Mouse (Mus musculus) spleen, postnatal 36 days (tissue): ENCODE measurements at regions not wholly inside any gene's neighbourhood (a gene's known extent, or its start where the extent isn't known, plus 50 kb on each side); places are given as distances from the start of the nearest gene placed in this dataset.

Experiments
- DNase-seq, 2 experiments: peaks; one replicate each; pipeline ENCODE4 v3.0.0; 2022; ENCODE audit warnings: low spot score in 2 of 2, mixed read lengths in 1 of 2

DNA sequence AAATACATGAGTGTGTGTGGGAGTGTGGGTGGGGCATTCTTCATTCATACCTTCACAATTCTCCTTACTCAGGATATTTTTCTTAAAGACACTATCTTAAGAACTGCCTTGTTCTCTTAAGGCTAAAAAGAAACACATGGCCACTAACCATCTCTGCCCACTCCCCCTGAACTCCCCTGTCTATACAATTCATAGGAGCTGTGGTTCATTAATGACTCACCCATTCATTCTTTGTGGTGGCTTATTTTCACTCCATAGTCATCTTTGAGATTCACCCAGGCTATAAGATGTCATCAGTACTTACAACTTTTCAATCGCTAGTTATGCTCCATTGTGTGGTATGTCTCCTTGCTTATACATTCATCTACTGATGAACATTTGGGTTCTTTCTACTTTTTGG lies 97.7 kb upstream of the Spred1 start:
- no peak for DNase-seq

DNA sequence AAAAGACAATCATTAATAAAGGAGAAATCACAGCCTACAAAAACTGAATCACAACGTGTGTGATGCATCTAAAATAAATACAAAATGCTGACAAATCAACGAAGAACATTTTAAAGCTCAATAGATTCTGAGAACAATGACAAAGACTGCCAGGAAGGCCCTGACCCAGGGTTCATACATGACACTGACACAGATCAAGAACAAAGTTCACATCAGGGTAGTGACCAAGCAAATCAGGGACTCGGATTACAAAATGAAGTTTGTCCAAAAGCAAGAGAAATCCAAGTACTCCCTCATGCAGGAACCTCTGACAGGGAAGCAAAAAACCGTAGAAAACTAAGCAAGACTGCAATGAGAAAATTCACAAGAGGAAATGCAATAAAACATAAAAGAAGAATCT lies 94.1 kb upstream of the Spred1 start:
- DNase-seq: no peak

DNA sequence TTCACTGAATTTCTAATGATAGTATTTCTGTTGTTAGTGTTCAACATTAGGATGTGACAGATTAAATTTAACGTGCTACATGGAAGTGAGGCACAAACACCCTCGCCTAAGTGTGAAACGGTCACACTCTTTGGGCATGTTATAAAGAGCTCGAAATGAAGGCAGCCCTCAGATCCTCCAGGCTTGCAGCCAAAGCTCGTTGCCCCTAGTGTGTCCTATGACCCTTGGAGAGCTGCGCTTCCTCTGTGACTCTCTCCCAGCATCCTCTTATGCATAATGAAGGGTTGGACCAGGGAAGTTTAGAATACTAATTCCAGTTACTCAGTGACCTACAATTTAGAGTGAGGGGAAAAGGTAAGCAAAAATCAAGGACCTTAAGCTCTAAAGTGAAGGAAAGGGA lies 92.4 kb upstream of the Spred1 start:
- DNase-seq: no peak

DNA sequence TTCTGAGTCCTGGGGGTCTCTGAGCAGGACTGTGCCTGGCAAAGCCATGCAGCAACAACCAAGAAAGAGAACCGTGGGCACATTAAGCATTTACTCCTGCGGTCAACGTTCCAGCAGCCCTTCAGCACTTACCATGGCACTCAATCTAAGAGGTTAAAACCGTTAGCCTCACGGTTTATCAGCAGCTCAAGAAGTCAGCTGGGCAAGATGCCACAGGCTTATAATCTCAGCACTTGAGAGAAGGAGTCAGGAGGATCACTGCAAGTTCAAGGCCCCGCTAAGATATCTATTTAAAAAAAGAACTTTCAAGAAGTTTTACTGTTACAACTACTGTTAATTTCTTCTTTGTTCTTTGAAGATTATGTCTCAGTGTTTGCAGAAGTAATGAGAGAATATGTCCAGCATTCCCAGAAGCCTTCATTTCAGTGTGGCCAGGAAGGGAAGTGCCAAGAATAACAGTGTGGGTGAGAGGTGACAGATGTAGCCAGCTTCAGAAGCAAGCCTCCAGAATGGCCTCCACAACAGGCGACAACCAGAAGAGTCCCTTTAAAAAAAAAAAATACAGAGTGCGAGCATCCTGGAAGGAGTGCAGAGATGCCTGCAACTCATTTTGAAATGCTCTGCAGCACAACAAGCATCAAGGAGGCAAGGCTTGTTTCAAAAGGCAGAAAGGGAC lies 84.8 kb upstream of the Spred1 start:
- no peak for DNase-seq

DNA sequence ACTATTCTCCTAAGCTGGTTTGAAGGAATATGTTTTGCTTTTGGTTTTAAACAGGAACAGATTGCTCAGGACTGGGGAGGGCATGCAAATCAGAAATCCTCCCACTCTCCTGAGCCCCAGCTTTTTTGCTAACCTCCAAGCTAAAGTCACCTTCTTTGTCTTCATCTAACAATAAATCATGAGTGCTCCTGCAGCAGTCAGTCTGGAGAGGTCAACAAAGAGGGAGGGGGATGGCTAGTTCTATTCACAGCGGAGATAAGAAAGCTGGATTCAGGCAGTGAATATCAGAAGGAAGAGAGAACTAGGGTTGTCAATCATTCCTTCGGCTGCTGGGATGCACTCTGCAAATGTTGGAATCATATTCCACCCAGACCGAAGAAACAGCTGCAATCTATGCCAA lies 81.0 kb upstream of the Spred1 start:
- DNase-seq: no peak

DNA sequence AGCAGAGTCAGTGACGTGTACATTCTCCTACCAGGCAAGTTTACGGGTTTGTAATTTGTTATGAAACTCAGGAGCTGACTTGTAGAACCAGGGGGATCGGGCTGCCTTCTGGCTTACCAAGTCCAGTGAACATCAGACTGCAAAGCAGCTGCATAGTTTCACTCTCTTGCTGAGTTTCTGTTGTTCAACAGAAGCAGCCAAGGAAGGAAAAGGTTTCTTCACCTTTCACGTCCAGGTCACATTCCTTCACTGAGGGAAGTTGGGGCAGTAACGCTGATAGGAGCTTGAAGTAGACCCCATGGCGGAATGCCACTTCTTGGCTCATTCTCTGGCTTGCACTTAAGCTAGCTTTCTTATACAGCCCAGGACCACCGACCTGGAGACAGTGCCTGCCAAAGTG lies 77.3 kb upstream of the Spred1 start:
- no peak for DNase-seq

DNA sequence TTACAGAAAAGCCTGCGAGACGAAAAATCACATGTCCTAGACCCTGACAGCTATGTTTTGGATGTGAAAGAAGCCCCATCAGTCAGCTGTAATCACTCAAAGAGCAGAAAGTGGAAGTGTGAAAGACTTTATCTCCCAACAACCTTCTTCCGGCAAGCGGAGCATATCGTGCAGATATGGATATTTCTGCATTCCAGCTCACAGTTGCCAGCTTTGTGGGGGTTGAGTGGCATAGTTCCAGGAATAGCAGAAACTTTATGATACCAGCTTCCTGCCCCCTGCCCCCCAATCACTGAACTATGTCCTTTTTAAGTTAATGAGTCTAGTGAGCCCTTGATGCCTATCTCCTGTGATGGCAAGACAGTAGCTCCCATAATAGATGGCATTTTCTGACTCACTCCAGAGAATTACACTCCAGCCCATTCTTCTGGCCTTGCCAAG lies 72.9 kb upstream of the Spred1 start:
- DNase-seq: no peak

DNA sequence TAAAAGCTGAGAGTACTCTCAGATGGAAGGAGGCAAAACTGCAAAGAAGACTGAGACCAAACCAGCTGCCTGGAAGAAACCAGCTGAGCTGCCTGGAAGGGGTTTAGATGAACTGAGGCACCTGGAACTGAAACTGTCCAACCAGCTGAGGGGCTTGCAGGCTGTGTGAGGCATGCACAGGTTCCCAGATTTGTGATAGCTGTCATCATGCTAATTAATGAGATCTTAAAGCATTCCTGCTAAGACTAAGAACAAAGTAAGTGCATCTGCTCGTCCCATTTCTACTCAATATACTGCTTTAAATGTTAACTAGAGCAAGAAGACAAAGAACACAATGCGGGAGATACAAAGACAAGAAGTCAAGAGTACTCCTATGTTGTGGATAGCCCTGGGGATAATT lies 71.1 kb upstream of the Spred1 start:
- DNase-seq: no peak

DNA sequence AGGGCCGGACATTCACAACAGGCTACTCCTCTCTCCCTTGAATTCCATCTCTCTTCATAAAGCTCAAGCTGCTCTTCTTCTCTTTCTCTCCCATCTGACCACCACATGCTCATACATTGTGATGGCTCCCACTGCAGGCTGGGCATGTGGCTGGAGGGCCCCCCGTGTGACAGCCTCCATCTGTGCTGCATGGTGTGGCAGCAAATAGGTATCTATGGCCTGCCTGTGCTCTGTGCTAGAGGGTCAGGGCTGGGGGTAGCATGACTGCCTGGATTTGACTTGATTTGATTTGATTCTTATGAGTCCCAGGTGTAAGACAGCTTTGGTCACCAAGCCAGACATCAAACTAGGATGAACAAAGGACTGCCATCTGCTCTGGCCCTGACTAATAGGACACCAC lies 57.0 kb upstream of the Spred1 start:
- DNase-seq: no peak

DNA sequence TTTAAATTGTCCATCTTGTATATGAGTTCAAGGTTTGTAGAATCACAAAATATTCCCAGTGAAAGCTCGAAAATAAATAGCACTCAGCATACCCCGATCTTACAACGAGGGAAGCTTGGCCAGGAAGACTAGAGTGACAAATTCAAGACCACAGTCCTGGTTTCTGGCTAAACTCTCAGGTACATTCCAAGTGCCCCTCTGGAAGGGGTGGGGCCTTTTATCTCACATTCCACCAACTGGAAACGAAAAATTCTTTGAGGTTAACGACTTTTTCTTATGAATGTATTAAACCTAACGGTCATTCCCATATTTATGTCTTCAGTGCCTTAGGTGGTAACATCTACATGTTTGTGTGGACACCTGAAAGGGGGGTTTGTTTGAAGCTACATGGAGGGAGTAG lies 50.8 kb upstream of the Spred1 start:
- DNase-seq: no peak

DNA sequence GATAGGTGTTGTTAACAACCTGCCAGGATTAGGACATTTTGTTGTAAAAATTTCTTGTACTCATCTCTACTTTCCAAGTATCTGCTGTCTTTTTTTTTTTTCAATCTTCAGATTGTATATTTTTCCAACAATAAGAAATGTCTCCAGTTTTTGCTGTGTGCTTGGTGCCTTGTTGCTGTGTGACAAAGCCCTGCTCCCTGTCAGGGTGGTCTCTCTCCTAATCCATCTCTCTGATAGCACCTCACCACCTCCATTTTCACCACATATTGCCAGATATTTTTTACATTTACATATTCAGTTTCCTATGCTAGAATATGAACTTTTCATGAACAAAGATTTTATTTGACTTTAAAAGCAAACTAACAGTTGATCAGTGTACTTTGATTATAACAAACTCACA lies 50.1 kb upstream of the Spred1 start:
- DNase-seq: no peak
